Mouse (Mus musculus): ENCODE measurements around the gene Ppp1r15a. TPM values are rescaled to one million over a fixed set of nuclear protein-coding genes. Genes with fewer than 3 reads are reported as not detected.
A peak's percentile ranks its signal among the peaks of the same experiment; 100 is the strongest.
"Not testable (repeated sequence)": the region's sequence is repeated elsewhere in the genome, so short reads cannot be mapped to it uniquely, and the experiment has no call there.

The Ppp1r15a gene
- total and polyA plus RNA-seq, 3 experiments = 11.7 to 37.1 (median 13.9) TPM

- dilution Hi-C loops (cut with MboI; ENCODE audit: extremely low pct_ligation_motif_present, extremely low pct_unique_long_range_greater_than_20kb, low sequenced_read_pairs) = no loop called here
- Histone ChIP-seq H3K36me3 (replicated peaks in 1 of 2; ENCODE audit: control insufficient read depth in 1 of 2, insufficient read depth in 1 of 2, low read length in 1 of 2) (peaks cover 15 to 59% of the 10 kb centered on the region in 2 experiments), H3K79me2 (replicated peaks; ENCODE audit: control insufficient read depth, extremely low read depth, insufficient read depth, poor library complexity, severe bottlenecking) (no peaks in the 10 kb centered on the region), H3K4me3 (replicated peaks in 1 of 3; ENCODE audit: low read depth in 2 of 3, low read length in 2 of 3, poor library complexity in 1 of 3) (no peak overlapping the region), H3K9me3 (replicated peaks; ENCODE audit: low read length) (no peaks in the 10 kb centered on the region), H3K9ac (ENCODE audit: insufficient read depth, low read depth) (no peak overlapping the region), H3K27me3 (replicated peaks) (no peaks in the 10 kb centered on the region), H3K4me1 (ENCODE audit: control insufficient read depth in 1 of 2, insufficient read depth in 2 of 2) (peaks cover 0 to 2% of the 10 kb centered on the region in 2 experiments; a peak in 1 of 4 replicates), H3K4me2 (ENCODE audit: insufficient read depth, low read depth, poor library complexity, severe bottlenecking) (no peak overlapping the region), H3K27ac (ENCODE audit: insufficient read depth, low read depth) (no peak overlapping the region)
- DNase-seq (ENCODE audit: extremely low read depth) = no peak
- no peak for TF ChIP-seq MAZ (IDR thresholded peaks at IDR 0.05; ENCODE audit: low read depth, low read length)
- TF ChIP-seq NELFE (IDR thresholded peaks at IDR 0.05; ENCODE audit: low read depth, low read length) = no peak
- no peak for TF ChIP-seq MXI1 (IDR thresholded peaks at IDR 0.05; ENCODE audit: low read depth, low read length)
- TF ChIP-seq UBTF (IDR thresholded peaks at IDR 0.05; ENCODE audit: low read depth, low read length) = no peak
- TF ChIP-seq RCOR1 (conservative IDR thresholded peaks at IDR 0.05; ENCODE audit: low read depth, low read length) = no peak
- TF ChIP-seq ELF1 (IDR thresholded peaks at IDR 0.05; ENCODE audit: low read depth, low read length) = no peak
- no peak for TF ChIP-seq USF1 (IDR thresholded peaks at IDR 0.05; ENCODE audit: low read depth, low read length)
- no peak for TF ChIP-seq ZNF384 (IDR thresholded peaks at IDR 0.05; ENCODE audit: low read depth, low read length)
- TF ChIP-seq NRF1 (IDR thresholded peaks at IDR 0.05; ENCODE audit: low read depth, low read length) = no peak
- TF ChIP-seq CTCF (conservative IDR thresholded peaks at IDR 0.05 in 1 of 2, IDR thresholded peaks at IDR 0.05 in 1 of 2; ENCODE audit: low read depth in 2 of 2, low read length in 2 of 2) = no peak
- no peak for TF ChIP-seq CHD2 (IDR thresholded peaks at IDR 0.05; ENCODE audit: low read length)
- no peak for TF ChIP-seq SMC3 (IDR thresholded peaks at IDR 0.05; ENCODE audit: low read depth, low read length)
- no peak for TF ChIP-seq JUN (IDR thresholded peaks at IDR 0.05; ENCODE audit: insufficient read depth, low read depth, low read length)
- no peak for TF ChIP-seq HCFC1 (IDR thresholded peaks at IDR 0.05; ENCODE audit: low read depth, low read length)
- no peak for TF ChIP-seq ETS1 (conservative IDR thresholded peaks at IDR 0.05; ENCODE audit: low read depth, low read length)
- TF ChIP-seq E2F4 (IDR thresholded peaks at IDR 0.05; ENCODE audit: insufficient replicate concordance, low read depth, low read length) = no peak
- TF ChIP-seq EP300 (IDR thresholded peaks at IDR 0.05; ENCODE audit: low read length) = no peak
- in situ Hi-C loops (cut with MboI; ENCODE audit: low pct_ligation_motif_present, low pct_unique_long_range_greater_than_20kb, low sequenced_read_pairs) = no loop called here
Observed at GRCm38 (mm10) chr7:45482166-45482565, 43.9 kb downstream of the Ppp1r15a start.

DNA sequence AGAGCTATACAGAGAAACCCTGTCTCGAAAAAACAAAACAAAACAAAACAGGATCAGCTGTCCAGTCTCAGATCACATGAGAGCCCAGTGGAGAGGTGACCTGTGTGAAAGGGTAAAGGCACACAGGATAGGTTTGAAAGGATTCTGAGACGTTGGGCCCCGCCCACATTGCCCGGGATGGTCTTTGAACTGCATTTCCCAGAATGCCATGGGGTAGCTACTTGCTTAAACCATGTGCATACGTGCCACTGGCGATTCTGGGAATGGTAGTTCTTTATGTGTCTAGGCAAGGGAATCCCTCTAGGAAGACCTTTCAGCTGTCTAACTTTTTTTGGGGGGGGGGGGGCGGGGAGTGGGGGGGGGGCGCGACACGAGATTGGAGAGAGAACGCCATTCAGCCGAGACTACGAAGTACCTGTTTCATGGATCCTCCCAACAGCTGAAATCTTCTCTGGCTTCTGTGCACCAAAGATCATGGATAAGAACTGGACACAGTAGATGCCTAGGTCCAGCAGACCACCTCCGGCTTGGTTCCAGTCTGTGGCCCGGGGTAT is 44.6 kb downstream of the Ppp1r15a start, which contains the start of gene Tulp2:
Tulp2 (plus strand) TSS at position 504 of the 554 bp plus-strand sequence.
- Histone ChIP-seq H3K27me3 (replicated peaks) (no peaks in the 10 kb centered on the region), H3K4me2 (ENCODE audit: insufficient read depth, low read depth, poor library complexity, severe bottlenecking) (no peak within 1 kb of the TSS), H3K9ac (ENCODE audit: insufficient read depth, low read depth) (no peak within 1 kb of the TSS), H3K79me2 (replicated peaks; ENCODE audit: control insufficient read depth, extremely low read depth, insufficient read depth, poor library complexity, severe bottlenecking) (no peaks in the 10 kb centered on the region), H3K9me3 (replicated peaks; ENCODE audit: low read length) (no peaks in the 10 kb centered on the region), H3K27ac (ENCODE audit: insufficient read depth, low read depth) (no peak within 1 kb of the TSS), H3K36me3 (replicated peaks in 1 of 2; ENCODE audit: control insufficient read depth in 1 of 2, insufficient read depth in 1 of 2, low read length in 1 of 2) (peaks cover 13 to 62% of the 10 kb centered on the region in 2 experiments), H3K4me3 (replicated peaks in 1 of 3; ENCODE audit: low read depth in 2 of 3, low read length in 2 of 3, poor library complexity in 1 of 3) (no peak within 1 kb of the TSS), H3K4me1 (ENCODE audit: control insufficient read depth in 1 of 2, insufficient read depth in 2 of 2) (0 out of 4 replicates have a peak, but pooled peaks cover 0 to 2% of the 10 kb centered on the region in 2 experiments)
- in situ Hi-C loops (cut with MboI; ENCODE audit: low pct_ligation_motif_present, low pct_unique_long_range_greater_than_20kb, low sequenced_read_pairs) (no loop called here), dilution Hi-C loops (cut with MboI; ENCODE audit: extremely low pct_ligation_motif_present, extremely low pct_unique_long_range_greater_than_20kb, low sequenced_read_pairs) (no loop called here)
- DNase-seq (ENCODE audit: extremely low read depth) = peak; percentile 47
- TF ChIP-seq GABPA (IDR thresholded peaks at IDR 0.05; ENCODE audit: insufficient replicate concordance, low read depth, low read length) (peak; percentile 23; the same call in 1 of the 2 replicates), RAD21 (IDR thresholded peaks at IDR 0.05; ENCODE audit: low read depth, low read length) (no peak), PAX5 (IDR thresholded peaks at IDR 0.05; ENCODE audit: low read length) (no peak), ZMIZ1 (IDR thresholded peaks at IDR 0.05; ENCODE audit: low read depth, low read length) (no peak), HCFC1 (IDR thresholded peaks at IDR 0.05; ENCODE audit: low read depth, low read length) (peak; percentile 92), KAT2A (IDR thresholded peaks at IDR 0.05; ENCODE audit: insufficient replicate concordance, low read length) (peak; percentile 73; the same call in 1 of the 2 replicates), MAZ (IDR thresholded peaks at IDR 0.05; ENCODE audit: low read depth, low read length) (no peak)

DNA sequence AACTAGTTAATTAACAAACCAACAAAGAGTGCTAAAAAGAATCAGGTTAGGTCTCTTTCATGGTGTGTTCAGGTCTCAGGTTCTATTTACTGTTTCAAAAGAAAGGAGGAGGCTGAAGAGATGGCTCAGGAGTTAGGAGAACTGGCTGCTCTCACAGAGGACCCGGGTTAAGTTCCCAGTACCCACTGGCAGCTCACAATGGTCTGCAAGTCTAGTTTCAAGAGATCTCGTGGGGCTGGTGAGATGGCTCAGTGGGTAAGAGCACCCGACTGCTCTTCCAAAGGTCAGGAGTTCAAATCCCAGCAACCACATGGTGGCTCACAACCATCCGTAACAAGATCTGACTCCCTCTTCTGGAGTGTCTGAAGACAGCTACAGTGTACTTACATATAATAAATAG is 45.8 kb downstream of the Ppp1r15a start:
- in situ Hi-C loops (cut with MboI; ENCODE audit: low pct_ligation_motif_present, low pct_unique_long_range_greater_than_20kb, low sequenced_read_pairs); H3K4me2 ChIP-seq (ENCODE audit: insufficient read depth, low read depth, poor library complexity, severe bottlenecking); H3K79me2 ChIP-seq (replicated peaks; ENCODE audit: control insufficient read depth, extremely low read depth, insufficient read depth, poor library complexity, severe bottlenecking); DNase-seq (ENCODE audit: extremely low read depth); H3K27ac ChIP-seq (ENCODE audit: insufficient read depth, low read depth); dilution Hi-C loops (cut with MboI; ENCODE audit: extremely low pct_ligation_motif_present, extremely low pct_unique_long_range_greater_than_20kb, low sequenced_read_pairs); H3K27me3 ChIP-seq (replicated peaks); H3K9ac ChIP-seq (ENCODE audit: insufficient read depth, low read depth); H3K4me1 ChIP-seq (ENCODE audit: control insufficient read depth in 1 of 2, insufficient read depth in 2 of 2); H3K9me3 ChIP-seq (replicated peaks; ENCODE audit: low read length); H3K4me3 ChIP-seq (replicated peaks in 1 of 3; ENCODE audit: low read depth in 2 of 3, low read length in 2 of 3, poor library complexity in 1 of 3): not testable (repeated sequence)
- H3K36me3 ChIP-seq (replicated peaks in 1 of 2; ENCODE audit: control insufficient read depth in 1 of 2, insufficient read depth in 1 of 2, low read length in 1 of 2) = peaks cover 17 to 63% of the 10 kb centered on the region in 2 experiments

Measured in CH12.LX (cell line).